Mouse (Mus musculus): Measurements from ENCODE around the gene Ppara.

- TF ChIP-seq POLR2A (IDR thresholded peaks at IDR 0.05; ENCODE audit: low read depth, low read length) (no peak), CTCF (IDR thresholded peaks at IDR 0.05; ENCODE audit: borderline replicate concordance, insufficient read depth, low read length) (no peak)
Measured at GRCm38 (mm10) chr15:85710641-85711580, 23.9 kb upstream of the Ppara start.
